Mouse (Mus musculus) layer of hippocampus, adult 9-10 months (tissue): ENCODE results near the gene H60b.
A peak's percentile ranks its signal among the peaks of the same experiment; 100 is the strongest.
"Not testable (repeated sequence)": the region's sequence is repeated elsewhere in the genome, so short reads cannot be mapped to it uniquely, and the experiment has no call there.

ENCODE experiments used
- DNase-seq: peaks from one replicate; pipeline ENCODE4 v3.0.0; 2022; ENCODE audit warnings: low spot score

The H60b gene

GRCm38 (mm10) chr10:22158310-22158999, at the start of gene H60b, which contains the start of gene Raet1e:
H60b (plus strand) TSS chr10:22158586.
Raet1e (plus strand) TSS chr10:22158569.
- not testable (repeated sequence) for DNase-seq

- DNase-seq = no peak
Observed at GRCm38 (mm10) chr10:22140665-22141280, 17.6 kb upstream of the H60b start.

- DNase-seq = not testable (repeated sequence)
Observed at GRCm38 (mm10) chr10:22142194-22142593, 16.2 kb upstream of the H60b start.

- no peak for DNase-seq
Observed at GRCm38 (mm10) chr10:22142926-22143325, 15.5 kb upstream of the H60b start.

GRCm38 (mm10) chr10:22148441-22149072, 9.8 kb upstream of the H60b start:
- DNase-seq = no peak

- DNase-seq = no peak
Observed at GRCm38 (mm10) chr10:22149073-22149690, 9.2 kb upstream of the H60b start, which contains the start of gene E030030I06Rik. E030030I06Rik (minus strand) TSS chr10:22149270.

GRCm38 (mm10) chr10:22149691-22150465, 8.5 kb upstream of the H60b start:
- DNase-seq = no peak

GRCm38 (mm10) chr10:22150593-22150992, 7.8 kb upstream of the H60b start:
- no peak for DNase-seq

GRCm38 (mm10) chr10:22151056-22151862, 7.1 kb upstream of the H60b start:
- not testable (repeated sequence) for DNase-seq

GRCm38 (mm10) chr10:22151863-22152640, 6.3 kb upstream of the H60b start:
- DNase-seq = not testable (repeated sequence)

GRCm38 (mm10) chr10:22153147-22153690, 5.2 kb upstream of the H60b start:
- DNase-seq = not testable (repeated sequence)

- not testable (repeated sequence) for DNase-seq
Observed at GRCm38 (mm10) chr10:22154127-22154526, 4.3 kb upstream of the H60b start.

GRCm38 (mm10) chr10:22154871-22155799, 3.3 kb upstream of the H60b start:
- DNase-seq = no peak

- no peak for DNase-seq
Observed at GRCm38 (mm10) chr10:22159131-22159561, 760 bp downstream of the H60b start.

- DNase-seq = no peak
Observed at GRCm38 (mm10) chr10:22159581-22160140, 1.3 kb downstream of the H60b start.

GRCm38 (mm10) chr10:22163279-22163678, 4.9 kb downstream of the H60b start:
- not testable (repeated sequence) for DNase-seq

GRCm38 (mm10) chr10:22163705-22164583, 5.6 kb downstream of the H60b start:
- peak; percentile 45 for DNase-seq
